Mouse (Mus musculus): ENCODE results near the gene Ints14.

GRCm38 (mm10) chr9:64941650-64942049 lies 19.1 kb upstream of the Ints14 start:
- no peak for TF ChIP-seq CTCF (IDR thresholded peaks at IDR 0.05; ENCODE audit: extremely low read depth, insufficient read depth, insufficient read length, insufficient replicate concordance)
- no peak for TF ChIP-seq POLR2A (IDR thresholded peaks at IDR 0.05; ENCODE audit: low read depth, low read length)

All from spleen, adult 2 months (tissue).